Mouse (Mus musculus) c-Kit-positive CD71-positive TER-119-negative erythroid progenitor cells, embryonic 14.5 days (primary cell): ENCODE measurements at regions not wholly inside any gene's neighbourhood (a gene's known extent, or its start where the extent isn't known, plus 50 kb on each side); places are given as distances from the start of the nearest gene placed in this dataset.
"Not testable (repeated sequence)": the region's sequence is repeated elsewhere in the genome, so short reads cannot be mapped to it uniquely, and the experiment has no call there.

Experiments
- DNase-seq: peaks from one replicate; pipeline ENCODE4 v3.0.0-alpha.2; 2013; ENCODE audit warnings: low read depth

DNA sequence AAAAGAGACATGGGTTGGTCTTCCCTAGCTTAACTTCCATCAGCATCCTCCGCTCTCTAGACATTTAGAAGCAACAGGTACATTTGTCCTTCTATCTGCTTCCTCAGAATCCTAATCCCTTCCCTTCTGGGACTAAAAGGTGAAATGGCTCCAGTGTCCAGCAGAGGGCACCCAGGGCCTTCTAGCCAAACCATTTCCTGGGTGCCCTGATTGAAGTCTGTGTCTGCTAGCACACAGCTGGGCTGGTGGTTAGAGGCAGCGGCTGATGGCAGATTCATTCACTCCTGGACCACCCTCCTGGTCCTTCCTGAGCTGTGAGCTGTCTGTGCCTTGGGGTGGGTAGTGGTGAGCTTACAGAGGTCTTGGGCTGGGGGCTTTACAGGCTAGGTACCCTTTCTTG lies 76.5 kb upstream of the Col13a1 start:
- peak; percentile 5 for DNase-seq

DNA sequence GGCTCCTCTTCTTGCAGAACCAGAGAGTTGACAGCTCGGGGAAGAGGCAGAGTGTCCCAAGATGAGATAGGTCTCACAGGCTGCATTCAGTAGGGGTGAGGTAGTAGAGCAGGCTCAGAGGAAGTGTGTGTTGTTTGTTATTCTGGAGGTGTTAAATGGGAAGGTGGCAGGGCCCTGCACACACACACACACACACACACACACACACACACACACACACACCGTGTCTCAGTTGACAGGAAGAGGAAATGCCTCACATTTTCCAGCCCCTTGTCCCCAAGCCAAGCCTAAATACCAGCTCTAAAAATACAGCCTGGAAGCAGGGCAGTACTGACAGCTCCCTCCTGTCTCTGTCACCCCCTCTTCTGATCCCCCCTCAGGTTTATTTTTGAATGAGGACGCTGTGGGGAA lies 70.9 kb upstream of the Col13a1 start:
- no peak for DNase-seq

DNA sequence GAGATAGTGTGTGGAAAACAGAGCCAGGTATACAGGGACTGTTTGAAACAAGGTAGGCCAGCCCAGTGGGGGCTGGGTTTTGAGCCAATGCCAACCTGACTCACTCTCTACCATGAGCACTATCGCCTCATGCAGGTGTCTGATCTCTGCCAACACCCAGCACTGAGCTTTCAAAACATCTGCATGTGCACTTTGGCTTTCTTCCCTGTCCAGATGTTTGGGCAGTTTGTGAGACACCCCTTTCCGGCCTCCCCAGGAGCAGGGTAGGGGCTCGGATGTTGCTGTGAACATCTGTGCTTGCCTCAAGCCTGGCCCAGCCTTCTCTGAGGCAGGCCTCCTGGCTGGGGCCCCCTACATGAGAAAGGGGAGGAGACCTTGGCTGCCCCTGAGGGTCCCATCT lies 65.5 kb upstream of the Col13a1 start:
- DNase-seq, result no peak

DNA sequence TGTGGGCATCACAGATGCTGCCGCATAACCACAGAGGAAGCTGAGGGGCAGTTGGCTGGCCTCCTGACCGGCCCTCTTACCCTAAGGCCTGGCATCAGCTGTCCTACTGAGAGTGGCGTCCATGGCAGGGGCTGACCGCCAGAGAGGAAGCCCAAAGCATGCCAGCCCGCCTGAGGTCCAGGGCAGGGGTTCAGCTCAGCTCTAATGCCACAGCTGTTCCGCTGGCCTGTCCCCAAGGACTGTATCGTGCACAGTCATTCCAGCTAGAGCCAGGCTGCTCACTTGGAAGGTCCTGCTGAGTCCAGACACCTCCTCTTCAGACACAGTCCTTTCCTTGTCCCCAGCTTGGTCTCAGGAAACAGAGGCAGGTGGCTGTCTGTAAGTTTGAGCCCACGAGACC lies 61.0 kb upstream of the Col13a1 start:
- DNase-seq, result no peak

DNA sequence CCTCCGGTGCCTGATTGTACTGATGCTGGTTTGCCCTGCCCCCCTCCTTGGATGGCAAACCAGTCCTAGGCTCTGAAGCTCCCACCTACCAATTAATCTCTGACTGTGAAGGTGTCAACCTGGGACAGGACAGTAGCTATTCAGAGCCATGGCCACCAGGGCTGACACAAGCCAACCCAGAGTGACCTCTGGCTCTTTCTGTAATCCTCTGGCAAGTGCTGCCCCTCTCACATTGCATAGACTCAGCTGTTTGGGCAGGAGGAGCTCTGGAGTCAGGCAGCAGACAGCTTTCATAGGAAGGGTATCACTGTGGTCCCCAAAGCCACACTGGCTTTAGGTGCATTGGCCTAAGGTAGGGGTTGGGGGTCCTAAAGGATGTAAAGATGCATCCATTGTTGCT lies 59.7 kb upstream of the Col13a1 start:
- no peak for DNase-seq

DNA sequence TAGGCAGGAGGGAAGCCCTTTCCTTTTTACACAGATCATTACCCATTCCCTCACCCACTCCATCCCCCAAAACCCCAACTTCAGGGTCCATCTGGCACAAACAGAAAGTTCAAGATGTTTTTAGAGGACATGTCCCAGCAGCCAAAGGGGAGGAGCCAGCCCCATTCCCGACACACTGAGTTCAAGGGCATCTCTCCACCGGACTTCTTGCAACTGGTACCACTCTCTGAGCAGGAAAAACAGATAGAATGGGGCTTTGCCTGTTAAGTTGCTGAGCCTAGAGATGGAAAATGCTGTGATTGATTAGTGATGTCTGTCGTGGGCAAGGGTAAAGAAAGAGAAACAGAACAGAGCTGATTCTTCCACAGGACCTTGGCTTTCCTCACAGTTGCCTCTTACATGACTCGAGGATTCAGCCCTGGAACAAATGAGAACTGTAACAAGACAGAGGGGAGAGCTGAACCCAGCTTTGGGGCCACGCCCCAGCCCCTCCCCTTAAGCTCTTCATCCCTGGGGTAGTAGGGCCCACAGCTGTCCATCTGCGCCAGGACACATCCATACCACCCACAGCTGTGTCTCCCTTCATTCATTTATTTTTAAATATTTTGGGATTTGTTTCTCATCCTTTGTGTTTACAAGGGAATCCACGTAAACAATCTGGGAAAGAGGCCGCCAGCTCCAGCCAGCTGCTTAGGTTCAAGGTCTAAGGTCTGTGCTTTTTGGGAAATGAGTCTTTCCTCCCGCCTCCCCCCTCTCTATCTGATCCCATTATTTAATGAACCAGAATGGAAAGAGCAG lies 58.7 kb upstream of the Col13a1 start:
- no peak for DNase-seq

DNA sequence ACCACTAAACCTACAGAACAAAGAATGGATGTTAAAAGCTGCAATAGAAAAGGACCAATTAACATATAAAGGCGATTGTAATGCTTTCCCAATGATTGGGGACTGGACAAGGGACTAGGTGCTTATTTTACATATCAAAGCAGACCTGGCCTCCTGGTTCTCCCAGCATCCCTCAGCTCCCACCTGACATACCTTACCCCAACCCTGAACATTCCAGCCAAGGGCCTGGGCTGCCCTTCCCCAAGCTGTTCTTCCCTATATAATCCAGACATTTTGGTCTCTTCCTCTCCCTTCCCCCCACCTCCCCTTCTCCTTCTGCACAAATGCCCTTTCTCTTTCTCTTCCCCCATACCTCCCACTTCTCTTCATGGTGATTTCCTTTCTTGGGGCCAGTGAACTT lies 57.9 kb upstream of the Col13a1 start:
- no peak for DNase-seq

DNA sequence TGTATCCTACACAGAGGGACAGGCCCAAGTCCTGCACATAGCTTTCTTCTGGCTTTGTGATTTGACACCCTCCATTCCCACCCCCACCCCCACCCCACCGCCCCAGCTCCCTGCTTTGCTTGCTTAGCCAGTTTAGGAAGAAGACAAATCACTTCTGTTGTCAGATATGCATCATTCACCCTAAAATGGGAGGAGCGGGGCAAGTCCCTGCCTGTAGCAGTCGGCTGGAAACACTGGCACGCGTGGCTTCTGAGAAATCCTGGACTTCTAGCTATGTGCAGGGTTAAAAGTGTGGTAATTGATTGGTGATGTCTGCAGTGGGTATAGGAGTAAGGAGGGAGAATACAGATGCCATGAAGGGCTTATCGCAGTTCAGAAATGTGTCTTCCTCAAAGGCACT lies 55.4 kb upstream of the Col13a1 start:
- no peak for DNase-seq

DNA sequence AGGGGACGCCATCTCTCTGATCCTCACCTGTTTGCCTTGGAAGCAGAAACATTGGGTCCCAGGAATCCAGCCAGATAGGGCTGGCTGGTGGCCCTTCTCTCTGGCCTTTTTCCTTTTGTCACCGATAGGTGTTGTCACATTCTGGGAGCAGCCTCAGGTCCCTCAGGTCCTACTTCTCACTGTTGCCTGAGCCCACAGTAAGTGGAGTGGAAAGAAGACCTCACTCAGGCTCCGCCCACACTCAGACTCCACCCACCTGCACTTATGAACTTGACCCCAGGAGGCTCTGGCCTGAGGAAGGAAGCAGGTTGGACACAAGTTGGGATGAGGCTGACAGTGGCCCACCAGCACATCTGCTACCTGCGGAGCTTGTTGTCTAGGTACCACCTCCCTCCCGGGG lies 54.8 kb upstream of the Col13a1 start:
- DNase-seq, result no peak

DNA sequence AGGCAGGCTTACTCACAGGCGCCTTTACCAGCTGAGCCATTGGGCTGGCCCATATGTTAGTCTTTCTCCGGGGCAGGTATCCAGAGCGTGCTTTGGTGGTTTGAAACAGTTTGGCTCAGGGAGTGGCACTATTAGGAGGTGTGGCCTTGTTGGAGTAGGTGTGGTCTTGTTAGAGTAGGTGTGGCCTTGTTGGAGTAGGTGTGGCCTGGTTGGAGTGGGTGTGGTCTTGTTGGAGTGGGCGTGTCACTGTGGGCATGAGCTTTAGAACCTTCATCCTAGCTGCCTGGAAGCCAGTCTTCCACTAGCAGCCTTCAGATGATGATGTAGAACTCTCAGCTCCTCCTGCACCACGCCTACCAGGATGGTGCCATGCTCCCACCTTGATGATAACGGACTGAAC lies 53.1 kb upstream of the Col13a1 start:
- DNase-seq, result not testable (repeated sequence)

DNA sequence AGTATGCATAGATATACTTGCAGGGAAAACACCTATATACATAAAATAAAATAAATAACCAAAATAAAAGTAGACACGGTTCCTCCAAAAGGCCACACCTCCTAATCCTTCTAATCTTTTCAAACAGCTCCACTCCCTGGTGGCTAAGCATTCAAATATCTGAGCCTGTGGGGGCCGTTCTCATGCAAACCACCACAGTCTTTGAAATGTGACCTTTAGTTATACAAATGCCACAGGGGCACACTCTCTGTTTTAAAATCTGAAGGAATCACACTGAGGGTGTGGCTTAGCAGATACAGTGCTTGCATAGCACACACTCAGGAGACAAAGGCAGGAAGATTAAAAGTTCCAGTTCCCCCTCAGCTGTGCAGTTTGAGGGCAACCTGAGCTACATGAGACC lies 50.4 kb upstream of the Col13a1 start:
- no peak for DNase-seq
